Mouse (Mus musculus) testis, postnatal 14 days (tissue): ENCODE measurements around the gene Ccdc82.

Experiments used
- DNase-seq: peaks from one replicate; pipeline ENCODE4 v3.0.0; 2021; ENCODE audit warnings: low spot score

Ccdc82 gene

DNA sequence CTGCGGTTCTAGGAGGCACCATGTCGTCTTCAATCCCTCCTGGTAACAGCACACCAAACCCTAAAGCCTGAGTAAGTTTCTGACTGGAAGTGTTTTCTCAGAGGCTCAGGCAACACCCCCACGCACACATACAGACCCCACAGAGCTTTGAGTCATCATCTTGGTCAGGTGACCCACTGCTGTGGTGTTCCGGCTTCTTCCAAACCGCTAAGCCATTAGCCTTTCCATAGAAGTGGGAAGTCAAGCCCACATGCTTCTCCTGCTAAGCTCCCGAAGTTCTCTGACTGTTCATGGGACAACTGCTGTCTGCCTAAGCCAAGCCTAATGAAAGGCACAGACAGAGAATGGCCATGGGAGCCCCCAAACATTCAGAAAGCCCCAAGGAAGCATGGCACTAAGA, 52.4 kb downstream of the Ccdc82 start:
- no peak for DNase-seq

- DNase-seq: no peak
Measured at GRCm38 (mm10) chr9:13300041-13300441, 53.3 kb downstream of the Ccdc82 start.

GRCm38 (mm10) chr9:13300891-13301782, 54.4 kb downstream of the Ccdc82 start:
- DNase-seq: no peak

DNA sequence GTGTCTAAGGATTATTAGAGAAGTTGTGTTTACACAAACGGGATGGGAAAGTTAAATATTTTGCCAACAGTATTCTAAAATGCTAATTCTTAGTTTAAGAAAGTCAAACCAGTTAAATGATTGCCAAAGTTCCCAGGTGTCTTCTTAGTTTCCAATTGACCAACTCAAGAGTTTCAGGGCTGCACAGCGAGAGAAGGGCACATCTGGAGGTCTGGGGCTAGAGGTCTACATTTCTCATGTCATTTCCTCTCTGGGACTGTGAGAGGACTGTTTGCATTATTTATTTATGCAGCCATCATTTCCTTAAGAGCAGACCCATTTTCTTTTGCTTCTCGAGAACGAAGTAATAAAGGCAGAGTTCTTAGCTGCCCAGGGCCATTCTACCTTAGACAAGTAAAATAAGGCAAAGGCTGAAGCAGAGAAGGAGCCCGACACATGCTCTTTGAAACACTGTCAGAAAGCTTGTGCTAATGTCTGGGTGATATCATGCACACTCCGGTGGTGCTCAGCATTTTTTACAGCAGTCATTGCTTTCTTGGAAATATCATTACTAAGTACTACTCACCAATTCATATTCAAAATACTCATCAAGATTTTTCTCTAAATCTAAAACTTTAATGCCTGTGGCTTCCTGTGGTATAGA, 55.5 kb downstream of the Ccdc82 start:
- no peak for DNase-seq

DNA sequence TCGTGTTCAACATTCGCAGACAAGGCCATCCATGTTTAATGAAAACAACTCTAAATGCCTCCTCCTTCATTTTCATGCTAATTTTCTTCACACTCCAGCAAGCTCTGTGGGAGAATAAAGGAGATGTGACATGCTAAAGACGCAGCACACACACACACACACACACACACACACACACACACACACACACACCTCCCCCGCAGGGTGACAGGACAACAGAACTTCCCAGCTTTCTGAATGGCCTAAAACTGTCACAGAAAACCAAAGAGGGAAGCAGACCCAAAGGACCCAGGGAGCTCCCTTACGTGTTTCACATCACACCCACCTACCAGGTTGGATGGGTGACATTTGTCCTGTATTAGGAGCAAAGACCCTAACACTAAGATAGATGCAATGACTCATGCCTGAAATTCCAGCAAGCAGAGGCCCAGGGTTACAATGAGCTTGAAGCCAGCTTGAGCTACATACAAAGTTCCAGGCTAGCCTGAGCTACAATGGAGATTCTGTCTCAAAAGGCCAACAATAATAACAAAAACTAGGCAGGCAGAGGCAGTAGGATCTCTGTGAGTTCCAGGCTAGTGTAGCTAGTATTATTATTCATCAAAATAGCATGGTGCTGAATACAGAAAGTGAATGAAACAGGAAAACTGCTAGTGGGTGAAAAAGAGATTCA, 56.5 kb downstream of the Ccdc82 start:
- DNase-seq: no peak

GRCm38 (mm10) chr9:13303976-13304375, 57.2 kb downstream of the Ccdc82 start:
- no peak for DNase-seq

GRCm38 (mm10) chr9:13306471-13306870, 59.7 kb downstream of the Ccdc82 start:
- no peak for DNase-seq

GRCm38 (mm10) chr9:13307226-13307625, 60.5 kb downstream of the Ccdc82 start:
- DNase-seq: no peak

DNA sequence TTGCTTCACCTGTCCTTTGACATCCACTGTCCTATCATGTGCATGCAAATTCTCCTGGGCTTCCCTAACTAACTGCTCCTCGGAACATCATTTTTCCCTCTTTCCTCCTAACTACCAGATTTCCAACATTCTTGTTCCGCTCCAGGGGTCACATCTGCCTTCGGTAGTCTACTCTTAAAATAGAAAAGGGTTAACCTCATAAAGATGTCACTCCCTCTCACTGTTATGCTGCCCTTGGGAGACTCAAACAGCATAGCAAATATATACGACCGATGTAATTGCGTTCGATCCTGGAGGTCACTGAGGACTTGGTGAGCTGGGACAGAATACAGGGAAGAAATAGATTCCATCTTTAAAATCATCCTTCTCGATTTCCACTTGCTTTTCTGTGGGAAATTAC, 62.0 kb downstream of the Ccdc82 start:
- DNase-seq: no peak

DNA sequence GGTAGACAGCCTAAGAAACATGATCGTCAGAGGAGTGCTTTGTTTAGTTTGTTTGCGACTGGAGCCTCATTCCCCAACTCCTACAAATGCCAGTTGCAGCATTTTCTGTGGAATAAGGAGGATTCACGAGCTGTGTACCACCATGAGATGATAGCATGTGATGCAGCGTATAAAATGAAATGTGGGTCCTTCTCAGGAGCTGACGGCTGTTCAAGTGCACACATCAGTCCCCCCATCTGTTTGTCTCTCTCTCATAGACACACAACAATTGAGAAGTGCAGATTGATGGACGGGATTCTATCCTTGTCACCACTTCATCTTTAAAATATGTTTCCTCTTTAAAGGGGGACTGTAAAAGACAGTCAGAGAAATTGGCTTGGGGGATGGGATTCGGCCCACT, 63.1 kb downstream of the Ccdc82 start:
- DNase-seq: no peak

- DNase-seq: no peak
Measured at GRCm38 (mm10) chr9:13310236-13310635, 63.5 kb downstream of the Ccdc82 start.

- no peak for DNase-seq
Measured at GRCm38 (mm10) chr9:13311094-13311493, 64.3 kb downstream of the Ccdc82 start.

DNA sequence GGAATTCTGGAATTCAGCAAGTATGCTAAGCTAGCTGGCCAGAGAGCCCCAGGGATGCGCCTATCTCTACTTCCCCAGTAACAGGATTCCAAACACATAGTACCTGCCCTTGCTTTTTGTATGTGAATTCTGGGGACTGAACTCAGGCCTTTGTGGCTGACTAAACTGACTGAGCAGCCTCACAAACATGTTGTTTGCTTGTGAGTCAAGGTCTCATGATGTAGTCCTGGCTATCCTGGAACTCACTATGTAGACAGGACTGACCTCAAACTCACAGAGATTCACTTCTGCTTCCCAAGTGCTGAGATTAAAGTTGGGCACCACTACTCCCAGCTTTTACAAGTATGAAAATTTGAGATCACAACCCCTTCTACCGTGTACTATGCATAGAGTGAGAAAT, 67.2 kb downstream of the Ccdc82 start:
- no peak for DNase-seq

- no peak for DNase-seq
Measured at GRCm38 (mm10) chr9:13314577-13315004, 67.8 kb downstream of the Ccdc82 start.

GRCm38 (mm10) chr9:13315393-13315792, 68.6 kb downstream of the Ccdc82 start:
- no peak for DNase-seq

DNA sequence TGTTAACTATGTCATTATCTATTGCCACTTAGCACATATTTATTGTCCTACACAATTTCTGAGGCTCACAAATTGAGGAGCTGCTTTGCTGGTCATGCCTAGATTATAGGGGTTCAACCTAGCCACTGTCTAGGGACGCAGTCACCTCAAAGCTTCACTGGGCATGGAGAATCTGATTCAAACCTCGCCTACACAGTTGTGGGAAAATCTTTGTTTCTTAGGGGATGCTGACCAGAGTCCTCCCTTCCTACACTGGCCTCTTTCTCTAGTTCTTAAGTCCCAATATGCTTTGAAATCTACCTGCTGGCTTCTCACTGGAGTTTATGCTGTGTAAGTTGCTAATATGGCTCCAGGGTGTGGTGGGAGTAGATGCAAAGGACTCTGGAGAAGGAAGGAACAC, 72.8 kb downstream of the Ccdc82 start:
- no peak for DNase-seq

GRCm38 (mm10) chr9:13320800-13321364, 74.1 kb downstream of the Ccdc82 start:
- DNase-seq: no peak

GRCm38 (mm10) chr9:13323074-13323473, 76.3 kb downstream of the Ccdc82 start:
- DNase-seq: no peak

- no peak for DNase-seq
Measured at GRCm38 (mm10) chr9:13323612-13324011, 76.9 kb downstream of the Ccdc82 start.
